Mouse (Mus musculus) megakaryocyte progenitor cell, adult 5-6 weeks (primary cell): ENCODE data around the gene Unc119b. TPM values are rescaled to one million over a fixed set of nuclear protein-coding genes. Genes with fewer than 3 reads are reported as not detected.
A peak's percentile ranks its signal among the peaks of the same experiment; 100 is the strongest.
"Not testable (repeated sequence)": the region's sequence is repeated elsewhere in the genome, so short reads cannot be mapped to it uniquely, and the experiment has no call there.

Experiments used
- ATAC-seq: replicated peaks from 2 replicates; pipeline ENCODE4 v1.8.0; 2016; ENCODE audit warnings: mild to moderate bottlenecking, moderate TSS enrichment, inconsistent platforms; ENCODE audit not compliant: poor library complexity
- total RNA-seq, 2 experiments: library from RNA; stranded (forward) in 1 of 2; stranded (reverse) in 1 of 2; fragments of 157-497, 149-512 nt in 1 of 2; fragments of 200-1000 nt in 1 of 2; gene quantifications; 2 replicates each; pipeline versions ENCODE4 v1.2.3 to v1.2.4; 2015 to 2017

Unc119b gene
- total RNA-seq, 2 experiments from 2014 or later, result 4.1 to 11.2 TPM

DNA sequence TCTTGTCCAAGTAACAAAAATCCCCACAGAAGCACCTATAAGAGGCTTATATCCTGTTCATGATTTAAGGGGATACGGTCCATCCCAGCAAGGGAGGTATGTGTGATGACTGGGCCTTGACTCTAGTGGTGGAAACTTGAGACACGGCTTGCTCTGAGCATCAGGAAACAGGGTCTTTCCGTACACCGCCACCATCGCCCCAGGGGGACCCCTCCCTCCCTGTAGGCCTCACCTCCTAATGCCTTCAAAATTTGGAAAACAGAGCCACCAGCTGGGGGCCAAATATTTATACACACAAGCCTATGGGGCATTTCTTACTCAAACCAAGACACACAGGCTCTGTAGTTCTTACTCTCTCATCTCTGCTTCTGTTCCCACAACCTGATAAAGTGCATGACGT, 43.0 kb downstream of the Unc119b start:
- ATAC-seq, result no peak

DNA sequence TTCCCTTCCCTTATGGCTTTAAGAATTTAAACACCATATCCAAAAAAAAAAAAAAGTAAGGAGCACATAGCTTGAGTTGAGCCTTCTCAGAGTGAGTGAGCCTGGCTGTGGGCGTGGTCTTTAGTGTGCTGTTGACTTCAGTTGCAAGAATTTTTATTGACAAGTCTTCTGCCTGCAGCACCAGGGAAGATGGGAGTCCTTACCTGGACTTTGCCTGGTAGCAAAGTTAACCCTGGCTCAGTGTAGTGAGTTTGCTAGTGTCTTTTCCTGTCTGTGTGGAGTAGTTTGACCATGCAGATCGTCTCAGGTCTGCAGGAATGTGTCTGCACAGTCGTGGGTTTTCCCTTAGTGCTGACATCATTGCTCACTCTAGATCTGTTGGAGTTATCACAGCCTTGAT, 43.8 kb downstream of the Unc119b start:
- no peak for ATAC-seq

DNA sequence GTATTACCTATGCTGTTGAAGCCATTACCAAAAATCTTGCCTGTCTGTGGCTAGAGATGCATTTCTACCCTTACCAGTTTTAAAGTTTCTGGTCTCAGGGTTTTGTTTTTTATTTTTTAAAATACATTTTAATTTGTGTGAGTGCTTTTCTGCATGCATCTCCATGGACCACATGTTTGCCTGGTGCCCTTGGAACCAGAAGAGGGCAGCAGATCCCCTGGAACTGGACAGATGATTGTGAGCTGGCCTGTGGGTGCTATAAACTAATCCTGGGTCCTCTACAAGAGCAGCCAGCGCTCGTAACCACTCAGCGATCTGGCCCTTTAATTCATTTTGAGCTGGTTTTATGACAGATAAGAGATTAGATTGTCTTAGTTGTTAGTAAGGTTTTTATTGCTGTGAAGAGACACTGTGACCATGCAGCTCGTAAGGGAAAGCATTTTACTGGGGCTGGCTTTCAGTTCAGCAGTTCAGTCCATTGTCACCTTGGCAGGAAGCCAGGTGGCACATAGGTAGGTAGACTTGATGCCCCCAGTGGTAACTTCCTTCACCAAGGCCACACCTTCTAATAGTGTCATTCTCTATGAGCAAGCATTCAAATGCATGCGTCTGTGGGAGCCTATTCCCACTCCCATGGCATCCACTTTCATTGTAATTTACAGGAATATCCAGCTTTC, 45.0 kb downstream of the Unc119b start:
- no peak for ATAC-seq

DNA sequence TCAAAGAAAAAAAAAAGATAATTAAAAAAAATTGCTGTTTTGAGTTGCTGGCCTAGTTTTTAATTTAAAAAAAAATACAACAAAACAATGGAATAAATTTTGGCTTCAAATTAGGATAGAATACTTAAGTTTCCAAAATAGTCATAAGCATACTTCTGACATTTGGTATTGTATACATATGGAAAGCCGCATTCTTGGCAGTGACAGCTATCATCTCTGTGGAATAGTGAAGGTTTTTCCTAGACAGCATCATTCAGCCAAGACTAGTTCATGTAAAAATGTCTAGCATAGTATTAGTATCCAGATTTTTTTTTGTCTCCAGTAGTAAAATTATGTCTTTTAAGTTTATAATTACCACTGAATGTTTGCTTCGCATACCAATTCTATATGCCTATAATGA, 49.1 kb downstream of the Unc119b start:
- no peak for ATAC-seq

DNA sequence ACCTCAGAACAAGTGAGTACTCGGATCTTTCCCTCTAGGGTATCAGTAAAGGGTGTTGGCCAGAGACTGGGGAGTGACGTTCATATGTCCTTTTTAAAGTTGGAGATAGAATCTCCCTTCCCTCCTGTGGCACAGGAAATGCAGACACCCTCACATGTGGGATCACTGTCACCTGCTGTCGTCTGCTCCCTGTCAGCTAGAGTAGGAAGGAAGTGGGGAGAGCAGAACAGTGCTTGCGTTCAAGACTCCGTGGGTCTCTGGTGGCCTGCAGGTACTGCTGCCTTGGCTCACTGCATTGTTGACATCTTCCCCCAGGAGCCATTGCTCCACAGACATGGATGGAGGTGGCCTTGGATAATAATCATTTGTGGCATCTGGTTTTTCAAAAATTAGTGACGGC, 51.3 kb downstream of the Unc119b start:
- no peak for ATAC-seq

DNA sequence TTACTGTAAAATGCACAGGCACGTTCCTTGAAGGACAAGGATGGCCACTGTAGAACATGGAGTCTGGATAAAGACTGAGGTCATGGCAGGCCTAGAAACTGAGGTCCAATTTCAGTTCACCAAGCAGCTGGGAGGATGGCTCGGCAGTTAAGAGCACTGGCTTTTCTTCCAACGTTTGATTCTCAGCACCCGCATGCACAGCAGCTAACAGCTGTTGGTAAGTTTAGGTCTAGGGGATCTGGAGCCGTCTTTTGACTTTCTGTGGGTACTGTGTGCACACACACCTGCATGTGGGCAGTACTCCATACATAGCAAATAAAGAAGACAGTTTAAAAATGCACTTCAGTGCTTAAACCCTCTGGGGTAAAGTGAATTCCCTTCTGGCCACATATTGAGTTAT, 53.1 kb downstream of the Unc119b start:
- no peak for ATAC-seq

DNA sequence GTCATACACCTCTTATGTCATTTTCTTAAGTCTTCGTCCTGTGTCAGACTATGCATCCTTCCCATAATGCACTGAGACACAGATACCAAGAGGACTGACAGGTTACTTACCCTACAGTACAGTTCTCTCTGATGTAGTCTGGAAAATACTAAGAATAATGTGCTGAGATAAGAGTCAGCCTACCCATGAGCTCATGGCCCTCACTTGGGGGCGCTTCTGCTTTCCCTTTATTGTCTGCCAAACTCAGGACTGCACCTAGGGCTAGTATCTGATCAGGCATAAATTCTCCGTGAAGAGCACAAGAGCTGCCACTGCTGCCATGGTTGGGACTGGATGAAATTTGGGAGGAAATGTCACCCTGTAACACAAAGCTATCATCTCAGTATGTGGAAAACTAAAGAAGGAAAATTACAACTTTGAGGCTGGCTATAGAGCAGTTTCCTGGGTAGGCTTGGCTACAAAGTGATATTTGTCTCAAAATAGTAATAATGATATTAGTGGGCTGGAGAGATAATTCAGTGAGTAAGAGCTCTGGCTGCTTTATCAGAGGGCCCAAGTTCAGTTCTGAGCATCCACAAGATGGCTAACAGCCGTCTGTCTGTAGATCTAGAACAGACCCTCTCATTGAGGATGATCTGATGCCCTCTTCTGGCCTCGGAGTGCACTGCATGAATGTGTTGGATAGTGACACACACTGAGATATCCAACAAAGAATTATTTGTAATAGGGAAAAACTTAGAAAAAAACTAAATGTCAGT, 58.5 kb downstream of the Unc119b start:
- ATAC-seq, result peak; percentile 78

DNA sequence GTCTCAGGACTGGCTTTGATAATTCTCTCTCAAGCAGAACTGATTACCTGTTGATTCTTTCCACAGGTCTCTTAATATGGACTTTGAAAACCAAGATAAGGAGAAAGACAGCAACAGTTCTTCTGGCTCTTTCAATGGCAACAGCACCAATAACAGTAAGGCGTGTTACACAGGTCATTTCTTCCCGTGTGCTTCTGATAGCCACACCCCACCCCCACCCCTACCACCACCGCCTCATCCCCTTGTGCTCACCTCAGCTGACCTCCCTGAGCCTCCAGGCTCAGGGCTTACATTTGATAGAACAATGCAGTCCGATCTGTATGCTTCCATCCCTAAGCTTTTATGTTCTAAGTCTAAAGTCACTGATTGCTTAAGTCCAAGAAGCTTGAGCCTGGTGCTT, 60.0 kb downstream of the Unc119b start:
- ATAC-seq, result no peak

DNA sequence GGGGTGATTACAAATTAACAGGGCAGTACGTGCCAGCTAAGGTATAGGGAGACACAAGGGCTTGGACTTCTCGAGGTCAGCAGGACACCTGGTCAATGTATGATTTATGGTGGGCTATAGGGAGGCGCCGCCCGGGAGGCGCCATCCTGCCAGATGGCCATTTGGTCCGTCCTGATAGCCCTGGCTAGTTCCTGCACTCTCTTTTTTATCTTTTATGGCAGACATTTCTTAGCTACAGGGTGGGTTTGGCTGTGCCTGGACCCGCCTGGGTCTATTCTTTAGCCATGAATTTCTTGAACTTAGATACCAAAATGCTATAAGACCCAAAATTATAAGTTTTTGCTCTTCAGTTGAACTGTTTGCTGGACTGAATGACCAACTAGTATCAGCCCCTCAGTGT, 61.5 kb downstream of the Unc119b start:
- not testable (repeated sequence) for ATAC-seq

Other genes starting within 250 kb of the Unc119b start
- 2.9 and 10.3 TPM in 2 replicates for gene Oasl2, start 238.0 kb downstream of the Unc119b start, total RNA-seq (2015)
- 2.5 and 5.6 TPM in 2 replicates for gene Oasl2, start 238.0 kb downstream of the Unc119b start, total RNA-seq (2017)
- 0.68 and 4.9 TPM in 2 replicates for gene Oasl1, start 211.7 kb downstream of the Unc119b start, total RNA-seq (2015)
- 1.1 and 1.4 TPM in 2 replicates for gene Oasl1, start 211.7 kb downstream of the Unc119b start, total RNA-seq (2017)
- gene 2210016L21Rik, start 192.8 kb downstream of the Unc119b start, total RNA-seq (2015), result 7.0 and 13.3 TPM in 2 replicates
- 12.7 and 13.6 TPM in 2 replicates for gene 2210016L21Rik, start 192.8 kb downstream of the Unc119b start, total RNA-seq (2017)
- gene Hnf1a, start 163.9 kb downstream of the Unc119b start, total RNA-seq (2015), result not detected in 2 replicates
- not detected in 2 replicates for gene Hnf1a, start 163.9 kb downstream of the Unc119b start, total RNA-seq (2017)
- gene Sppl3, start 123.8 kb downstream of the Unc119b start, total RNA-seq (2015), result 32.0 and 40.2 TPM in 2 replicates
- gene Sppl3, start 123.8 kb downstream of the Unc119b start, total RNA-seq (2017), result 23.4 and 28.6 TPM in 2 replicates
- gene Gm10401, start 36.7 kb downstream of the Unc119b start, total RNA-seq (2015), result not detected in 2 replicates
- gene Gm10401, start 36.7 kb downstream of the Unc119b start, total RNA-seq (2017), result not detected in 2 replicates
- 27.8 and 28.8 TPM in 2 replicates for gene Acads, start 15.6 kb downstream of the Unc119b start, total RNA-seq (2015)
- 22.3 and 34.1 TPM in 2 replicates for gene Acads, start 15.6 kb downstream of the Unc119b start, total RNA-seq (2017)
- gene Mlec, start 23.2 kb upstream of the Unc119b start, total RNA-seq (2015), result 242 and 279 TPM in 2 replicates
- 276 and 305 TPM in 2 replicates for gene Mlec, start 23.2 kb upstream of the Unc119b start, total RNA-seq (2017)
- gene Cabp1, start 59.4 kb upstream of the Unc119b start, total RNA-seq (2015), result not detected in 2 replicates
- not detected in 2 replicates for gene Cabp1, start 59.4 kb upstream of the Unc119b start, total RNA-seq (2017)
- 67.7 and 81.9 TPM in 2 replicates for gene Pop5, start 100.9 kb upstream of the Unc119b start, total RNA-seq (2015)
- 76.4 and 82.8 TPM in 2 replicates for gene Pop5, start 100.9 kb upstream of the Unc119b start, total RNA-seq (2017)
- gene Rnf10, start 137.9 kb upstream of the Unc119b start, total RNA-seq (2015), result 45.3 and 56.3 TPM in 2 replicates
- 45.1 and 58.7 TPM in 2 replicates for gene Rnf10, start 137.9 kb upstream of the Unc119b start, total RNA-seq (2017)
- 17.0 and 20.4 TPM in 2 replicates for gene Coq5, start 144.7 kb upstream of the Unc119b start, total RNA-seq (2015)
- gene Coq5, start 144.7 kb upstream of the Unc119b start, total RNA-seq (2017), result 39.8 and 46.3 TPM in 2 replicates
- gene Dynll1, start 166.0 kb upstream of the Unc119b start, total RNA-seq (2015), result 690 and 788 TPM in 2 replicates
- 334 and 365 TPM in 2 replicates for gene Dynll1, start 166.0 kb upstream of the Unc119b start, total RNA-seq (2017)
- 76.3 and 79.7 TPM in 2 replicates for gene Srsf9, start 192.2 kb upstream of the Unc119b start, total RNA-seq (2015)
- 96.3 and 102 TPM in 2 replicates for gene Srsf9, start 192.2 kb upstream of the Unc119b start, total RNA-seq (2017)
- gene Gatc, start 206.2 kb upstream of the Unc119b start, total RNA-seq (2015), result 68.9 and 78.9 TPM in 2 replicates
- gene Gatc, start 206.2 kb upstream of the Unc119b start, total RNA-seq (2017), result 10.7 and 11.2 TPM in 2 replicates
- 39.1 and 43.1 TPM in 2 replicates for gene Triap1, start 206.2 kb upstream of the Unc119b start, total RNA-seq (2015)
- gene Triap1, start 206.2 kb upstream of the Unc119b start, total RNA-seq (2017), result 17.7 and 25.3 TPM in 2 replicates
- gene Cox6a1, start 214.0 kb upstream of the Unc119b start, total RNA-seq (2015), result 365 and 372 TPM in 2 replicates
- 67.5 and 102 TPM in 2 replicates for gene Cox6a1, start 214.0 kb upstream of the Unc119b start, total RNA-seq (2017)